Mouse (Mus musculus): ENCODE results near the gene Ppm1m.

The Ppm1m gene

DNA sequence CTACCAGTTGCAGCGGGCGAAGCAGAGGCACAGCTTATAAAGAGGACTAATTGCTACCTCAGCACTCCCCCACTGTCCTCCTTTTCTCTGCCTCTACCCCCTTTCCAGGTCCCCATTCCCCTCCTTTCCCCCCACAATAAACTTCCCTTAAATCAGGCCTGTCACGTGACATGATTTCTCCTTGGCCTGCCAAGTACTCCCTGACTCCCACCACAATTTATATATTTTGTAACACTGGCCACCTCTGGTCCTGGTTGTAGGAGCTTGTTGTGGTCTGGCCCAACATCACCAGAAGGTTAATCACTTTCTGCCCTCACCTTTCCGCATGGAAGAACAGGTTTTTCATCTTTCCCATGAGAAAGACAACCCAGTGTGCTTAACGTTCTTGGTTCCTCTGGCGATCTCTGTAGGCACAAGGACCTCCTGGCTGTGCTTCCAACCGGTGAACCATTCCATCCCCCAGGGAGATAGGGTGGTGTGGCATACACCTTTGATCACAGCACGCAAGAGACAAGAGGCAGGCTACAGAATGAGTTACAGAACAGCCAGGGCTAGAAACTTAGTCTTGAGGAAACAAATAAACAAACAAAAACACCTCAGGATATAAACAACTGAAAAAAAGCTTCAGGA is 21.5 kb upstream of the Ppm1m start:
- no peak for ATAC-seq (ENCODE audit: insufficient number of reproducible peaks, low FRiP score, low TSS enrichment)

DNA sequence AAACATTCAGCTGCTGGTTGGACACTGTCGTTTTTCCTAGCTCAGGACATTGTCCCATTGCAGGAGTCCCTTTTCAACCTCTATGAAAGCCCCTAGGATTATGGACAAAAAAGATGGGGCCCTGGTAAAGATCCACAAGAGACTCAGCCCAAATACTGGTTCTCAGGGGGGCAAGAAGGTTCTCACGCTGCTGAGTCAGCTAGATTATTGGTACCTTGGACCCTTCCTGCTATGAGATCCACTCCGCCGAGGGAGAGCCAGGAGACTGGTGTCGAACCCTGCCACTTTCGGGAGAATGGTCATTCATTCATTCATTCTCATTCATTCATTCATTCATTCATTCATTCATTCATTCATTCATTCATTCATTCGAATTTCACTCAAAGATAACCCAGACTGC is 17.4 kb upstream of the Ppm1m start:
- ATAC-seq (ENCODE audit: insufficient number of reproducible peaks, low FRiP score, low TSS enrichment): no peak

DNA sequence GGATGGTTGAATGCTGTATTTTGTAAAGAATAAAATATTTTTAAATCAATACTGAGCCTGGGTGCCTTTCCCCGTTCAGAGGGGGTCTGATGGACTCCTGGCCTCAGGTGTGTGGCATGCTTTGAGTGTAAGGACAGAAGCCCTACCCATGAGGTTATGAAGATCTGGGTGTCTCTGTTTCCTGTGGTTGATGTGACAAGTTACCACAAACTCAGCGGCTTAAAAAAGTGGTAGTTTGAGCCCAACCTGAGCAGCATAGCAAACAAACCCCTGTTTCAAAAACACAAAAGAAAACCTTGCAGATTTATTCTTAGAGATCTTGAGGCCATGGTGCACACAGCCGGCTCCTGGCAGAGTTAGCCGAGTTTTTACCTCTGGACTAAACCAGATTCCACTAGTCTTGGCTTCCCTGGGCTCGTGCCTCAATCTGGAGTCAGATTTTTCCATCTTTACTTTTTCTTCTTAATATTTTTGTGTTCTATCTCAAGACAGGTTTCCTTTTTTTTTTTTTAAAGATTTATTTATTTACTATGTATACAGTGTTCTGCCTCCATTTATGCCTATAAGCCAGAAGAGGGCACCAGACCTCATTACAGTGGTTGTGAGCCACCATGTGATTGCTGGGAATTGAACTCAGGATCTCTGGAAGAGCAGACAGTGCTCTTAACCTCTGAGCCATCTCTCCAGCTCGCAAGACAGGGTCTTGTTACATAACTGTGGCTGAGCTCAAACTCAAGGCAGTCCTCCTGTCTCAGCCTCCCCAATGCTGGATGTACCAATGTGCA is 16.0 kb upstream of the Ppm1m start:
- no peak for ATAC-seq (ENCODE audit: insufficient number of reproducible peaks, low FRiP score, low TSS enrichment)

DNA sequence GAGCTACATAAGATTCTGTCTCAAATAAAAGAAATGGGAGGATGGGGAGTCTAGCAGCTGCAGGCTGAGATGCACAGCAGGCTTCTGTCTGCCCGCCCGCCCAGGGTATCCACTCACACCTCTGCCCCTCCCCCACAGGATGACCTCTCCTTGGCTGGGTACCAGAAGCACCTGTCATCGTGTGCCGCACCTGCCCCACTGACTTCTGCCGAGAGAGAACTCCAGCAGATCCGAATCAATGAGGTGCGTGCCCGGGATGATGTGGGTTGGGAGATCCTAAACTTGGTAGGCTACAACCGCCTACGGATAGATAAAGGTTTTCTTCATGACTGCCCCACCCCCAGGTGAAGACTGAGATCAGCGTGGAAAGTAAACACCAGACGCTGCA is 13.0 kb upstream of the Ppm1m start:
- no peak for ATAC-seq (ENCODE audit: insufficient number of reproducible peaks, low FRiP score, low TSS enrichment)

DNA sequence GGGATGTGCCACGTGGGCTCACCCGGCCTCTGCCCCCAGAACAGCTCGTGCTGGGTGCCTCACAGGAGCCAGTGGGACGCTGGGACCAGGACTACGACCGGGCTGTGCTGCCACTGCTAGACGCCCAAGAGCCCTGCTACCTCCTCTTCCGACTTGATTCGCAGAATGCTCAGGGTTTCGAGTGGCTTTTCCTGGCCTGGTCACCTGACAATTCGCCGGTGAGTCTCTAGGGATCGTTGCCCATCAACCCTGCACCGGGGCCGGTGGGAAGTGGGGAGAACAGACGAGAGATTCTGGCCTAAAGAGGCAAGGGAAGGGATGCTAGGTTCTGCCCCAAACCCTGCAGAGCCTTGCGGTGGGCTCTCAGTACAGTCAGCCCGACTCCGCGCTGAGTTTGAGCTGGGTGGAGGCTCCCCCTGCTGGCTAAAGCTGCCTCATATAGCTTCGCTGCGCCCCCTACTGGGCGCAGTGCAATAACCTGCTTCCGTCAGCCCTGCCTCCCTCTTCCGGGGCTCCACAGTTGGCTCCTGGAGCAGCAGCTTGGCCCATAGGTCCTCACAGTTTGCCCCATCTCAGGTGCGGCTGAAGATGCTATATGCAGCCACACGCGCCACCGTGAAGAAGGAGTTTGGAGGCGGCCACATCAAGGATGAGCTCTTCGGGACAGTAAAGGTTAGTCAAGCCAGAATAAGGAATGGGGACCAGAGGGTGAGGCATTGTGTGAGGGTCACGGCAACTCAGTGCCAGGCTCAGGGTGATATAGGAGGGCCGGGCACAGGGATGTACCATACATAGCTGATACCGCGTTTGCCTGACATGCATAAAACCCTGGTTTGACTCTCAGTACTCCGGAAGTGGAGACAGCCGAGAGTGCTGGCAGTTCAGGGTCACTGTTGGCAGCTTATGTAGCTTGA is 12.4 kb upstream of the Ppm1m start:
- ATAC-seq (ENCODE audit: insufficient number of reproducible peaks, low FRiP score, low TSS enrichment): peak; percentile 86

GRCm38 (mm10) chr9:106210853-106211609 is 11.5 kb upstream of the Ppm1m start:
- no peak for ATAC-seq (ENCODE audit: insufficient number of reproducible peaks, low FRiP score, low TSS enrichment)

DNA sequence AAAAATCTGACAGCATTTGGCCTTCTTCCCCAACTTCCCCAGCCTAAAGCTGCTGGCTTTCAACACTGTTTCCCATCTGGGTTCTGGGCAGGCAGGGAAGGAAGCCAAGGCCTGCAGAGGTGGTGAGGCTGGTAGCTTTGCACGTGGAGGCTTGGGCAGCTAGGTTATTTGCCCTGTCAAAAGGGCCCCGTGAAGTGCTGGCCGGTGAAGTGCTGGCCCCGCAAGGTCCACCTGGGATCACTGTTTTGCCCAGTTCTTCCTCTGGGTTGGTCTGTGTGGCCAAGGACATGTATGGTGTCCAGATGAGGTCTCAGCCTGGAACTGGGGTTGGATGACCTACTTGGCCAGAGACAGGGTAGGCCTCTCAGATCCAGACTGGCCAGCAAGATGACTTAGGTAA is 10.4 kb upstream of the Ppm1m start:
- ATAC-seq (ENCODE audit: insufficient number of reproducible peaks, low FRiP score, low TSS enrichment): no peak

DNA sequence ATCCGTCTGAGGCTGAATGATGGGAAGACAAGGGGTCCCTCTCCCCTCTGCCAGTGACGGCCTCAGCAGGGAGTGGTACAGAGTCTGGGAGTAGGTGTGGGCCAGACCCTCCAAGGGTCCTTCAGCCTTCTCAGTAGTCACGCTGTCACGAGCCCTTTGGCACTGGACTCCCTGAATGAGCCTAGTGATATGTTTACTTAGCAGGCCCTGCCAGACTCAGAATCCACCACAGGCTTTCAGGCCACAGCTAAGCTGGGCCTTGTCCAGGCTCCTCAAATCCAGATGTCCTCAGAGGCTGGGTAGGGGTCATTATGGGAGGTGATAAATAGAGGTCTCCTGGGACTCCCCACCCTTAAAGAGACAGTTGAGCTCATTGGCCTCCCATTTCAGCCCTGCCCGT is 8.6 kb upstream of the Ppm1m start:
- no peak for ATAC-seq (ENCODE audit: insufficient number of reproducible peaks, low FRiP score, low TSS enrichment)

GRCm38 (mm10) chr9:106206515-106206914 is 7.0 kb upstream of the Ppm1m start:
- no peak for ATAC-seq (ENCODE audit: insufficient number of reproducible peaks, low FRiP score, low TSS enrichment)

- ATAC-seq (ENCODE audit: insufficient number of reproducible peaks, low FRiP score, low TSS enrichment): no peak
Measured at GRCm38 (mm10) chr9:106205713-106206290, 6.3 kb upstream of the Ppm1m start.

DNA sequence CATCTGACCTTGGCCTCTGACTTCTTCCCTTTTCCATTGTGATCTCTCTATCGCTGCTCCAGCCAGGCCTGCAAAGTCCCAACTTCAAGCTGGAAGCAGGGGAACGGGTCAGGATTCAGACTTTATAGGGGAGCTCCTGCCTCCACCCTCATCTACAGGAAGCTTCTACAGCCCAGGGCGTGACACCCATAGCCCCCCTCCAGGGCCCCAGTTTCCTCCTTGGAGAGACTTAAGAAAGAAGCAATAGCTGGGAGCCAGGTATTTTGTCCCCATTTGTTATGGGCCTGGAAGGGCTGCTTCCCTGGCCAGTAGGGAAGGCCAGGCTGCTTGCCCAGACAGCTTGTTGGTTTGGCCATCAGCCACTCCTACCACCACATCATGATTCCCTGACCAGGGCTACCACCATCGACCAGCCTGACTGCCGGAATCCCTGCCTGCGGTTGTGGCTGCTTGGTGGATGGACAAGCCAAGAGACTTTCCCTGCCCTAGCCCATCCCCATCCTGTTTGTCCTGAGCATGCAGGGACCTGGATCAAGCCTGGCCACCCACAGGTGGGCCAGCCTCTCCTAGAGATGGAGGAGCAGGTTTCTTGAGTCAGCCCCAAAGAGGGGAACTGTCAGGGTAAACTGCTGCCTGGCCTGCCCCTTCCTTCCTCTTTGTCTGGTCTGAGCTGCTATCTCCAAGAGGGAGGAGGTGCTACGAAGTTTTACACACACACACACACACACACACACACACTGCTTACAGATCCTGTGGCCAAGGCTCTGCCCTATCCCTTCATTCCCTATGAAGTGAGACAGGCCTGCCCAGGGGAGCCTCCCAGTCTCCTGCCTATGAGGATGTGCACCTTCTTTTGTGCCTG is 4.7 kb upstream of the Ppm1m start:
- peak; percentile 26; the same call in 1 of the 2 replicates for ATAC-seq (ENCODE audit: insufficient number of reproducible peaks, low FRiP score, low TSS enrichment)

GRCm38 (mm10) chr9:106202819-106203636 is 3.5 kb upstream of the Ppm1m start, which contains the start of gene Twf2:
TSS of gene Twf2 (plus strand) at chr9:106203108.
- peak; percentile 68 for ATAC-seq (ENCODE audit: insufficient number of reproducible peaks, low FRiP score, low TSS enrichment)

DNA sequence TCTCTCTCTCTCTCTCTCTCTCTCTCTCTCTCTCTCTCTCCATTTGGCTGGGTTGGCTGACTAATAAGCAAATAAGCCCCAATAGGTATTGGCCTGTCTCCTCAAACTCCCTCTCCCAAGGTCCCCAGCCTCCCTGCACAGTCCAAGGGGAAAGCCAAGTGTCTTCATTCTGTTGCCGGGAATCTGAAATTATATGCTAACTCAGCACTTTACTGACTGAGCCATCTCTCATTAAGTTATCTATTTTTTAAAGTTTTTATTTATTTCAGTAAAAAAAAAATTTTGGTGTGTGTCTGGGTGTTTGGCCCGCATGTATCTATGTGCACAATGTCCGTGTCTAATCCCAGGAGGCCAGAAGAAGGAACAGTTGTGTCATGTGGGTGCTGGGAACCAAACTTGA is 2.3 kb upstream of the Ppm1m start:
- ATAC-seq (ENCODE audit: insufficient number of reproducible peaks, low FRiP score, low TSS enrichment): no peak

- no peak for ATAC-seq (ENCODE audit: insufficient number of reproducible peaks, low FRiP score, low TSS enrichment)
Measured at GRCm38 (mm10) chr9:106198962-106199458, 536 bp downstream of the Ppm1m start.

- ATAC-seq (ENCODE audit: insufficient number of reproducible peaks, low FRiP score, low TSS enrichment): no peak
Measured at GRCm38 (mm10) chr9:106197732-106198131, 1.8 kb downstream of the Ppm1m start.

- no peak for ATAC-seq (ENCODE audit: insufficient number of reproducible peaks, low FRiP score, low TSS enrichment)
Measured at GRCm38 (mm10) chr9:106197081-106197713, 2.3 kb downstream of the Ppm1m start.

DNA sequence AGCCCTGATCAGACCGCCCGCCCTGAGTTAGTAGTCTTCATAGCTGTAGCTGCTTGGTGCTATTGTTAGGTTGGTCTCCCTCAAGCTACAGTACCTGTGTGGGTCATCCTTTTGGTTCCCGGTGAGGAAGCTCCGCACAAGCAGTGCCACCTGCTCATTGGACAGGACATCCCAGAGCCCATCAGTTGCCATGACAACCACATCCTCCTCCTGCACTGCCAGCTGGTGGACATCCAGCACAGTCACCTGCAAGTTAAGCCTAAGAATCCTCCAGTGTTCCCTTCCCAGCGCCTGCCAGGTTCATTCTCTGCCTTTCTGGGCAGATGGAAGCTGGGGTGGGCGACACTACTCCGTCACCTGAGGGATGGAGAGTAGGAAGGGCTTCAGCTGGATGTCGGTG is 3.9 kb downstream of the Ppm1m start:
- peak; percentile 74; the same call in 1 of the 2 replicates for ATAC-seq (ENCODE audit: insufficient number of reproducible peaks, low FRiP score, low TSS enrichment)
